Mouse (Mus musculus) megakaryocyte, embryonic 14.5 days (primary cell): ENCODE data around the gene Ncoa1. TPM values are rescaled to one million over a fixed set of nuclear protein-coding genes. Genes with fewer than 3 reads are reported as not detected.

ENCODE experiments used
- H3K27me3 ChIP-seq: replicated peaks from 2 replicates; pipeline ENCODE3; 2012; ENCODE audit warnings: inconsistent platforms
- H3K36me3 ChIP-seq: replicated peaks from 2 replicates; pipeline ENCODE3; 2012; ENCODE audit warnings: low read length, inconsistent platforms, mixed read lengths
- H3K4me1 ChIP-seq: 2 replicates; pipeline ENCODE4 v1.6.1; 2012; ENCODE audit warnings: inconsistent platforms
- H3K4me3 ChIP-seq: replicated peaks from 2 replicates; pipeline ENCODE3; 2012; ENCODE audit warnings: moderate library complexity, mild to moderate bottlenecking, inconsistent platforms
- H3K9me3 ChIP-seq: 2 replicates; pipeline ENCODE4 v1.6.1; 2012; ENCODE audit warnings: inconsistent platforms
- FLI1 ChIP-seq: IDR thresholded peaks from 2 replicates; pipeline ENCODE4 v1.6.1; 2012; ENCODE audit warnings: low read length, inconsistent platforms, mixed read lengths
- GATA1 ChIP-seq: IDR thresholded peaks from 3 replicates; pipeline ENCODE4 v1.6.1; 2012; ENCODE audit warnings: mixed read lengths, low read length, inconsistent platforms, borderline replicate concordance
- polyA plus RNA-seq: library from polyadenylated mRNA; stranded (reverse); fragments of >175 nt; gene quantifications from 2 replicates; pipeline ENCODE4 v1.2.3, GENCODE M21; 2012; ENCODE audit warnings: low replicate concordance; ENCODE audit not compliant: insufficient read depth

Ncoa1 gene
- polyA plus RNA-seq, 1 experiment, result 13.0 TPM

DNA sequence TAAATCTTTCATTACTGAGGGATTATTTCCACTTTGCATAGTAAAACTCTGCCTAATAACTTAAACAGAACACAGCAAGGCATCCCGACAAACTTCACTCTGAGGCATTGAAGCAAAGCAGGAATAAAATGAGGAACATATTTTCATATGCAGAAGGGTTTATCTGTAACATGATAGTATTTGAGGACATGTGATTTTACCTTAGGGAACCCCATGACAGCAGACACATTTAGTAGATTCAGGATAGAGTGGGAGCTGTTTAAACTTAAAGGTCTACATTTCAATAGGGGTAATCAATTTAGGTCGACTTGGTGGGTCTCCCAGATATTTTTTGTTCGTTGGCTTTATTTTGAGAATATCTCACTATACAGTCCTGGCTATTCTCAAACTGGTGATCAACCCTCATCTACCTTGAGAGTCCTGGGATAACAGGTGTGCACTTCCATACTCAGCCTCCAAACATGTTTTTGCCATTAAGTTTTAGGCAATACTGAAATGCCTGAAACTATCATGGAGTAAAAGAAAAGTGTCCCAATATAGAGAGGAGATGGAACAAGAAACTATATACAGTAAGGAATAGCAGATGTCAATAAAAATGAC lies 136.6 kb downstream of the Ncoa1 start:
- Histone ChIP-seq H3K36me3 (peaks cover 25% of the 10 kb centered on the region), H3K27me3 (no peaks in the 10 kb centered on the region), H3K4me3 (no peak overlapping the region), H3K9me3 (no peaks in the 10 kb centered on the region), H3K4me1 (no peaks in the 10 kb centered on the region)
- no peak for TF ChIP-seq GATA1
- no peak for TF ChIP-seq FLI1

DNA sequence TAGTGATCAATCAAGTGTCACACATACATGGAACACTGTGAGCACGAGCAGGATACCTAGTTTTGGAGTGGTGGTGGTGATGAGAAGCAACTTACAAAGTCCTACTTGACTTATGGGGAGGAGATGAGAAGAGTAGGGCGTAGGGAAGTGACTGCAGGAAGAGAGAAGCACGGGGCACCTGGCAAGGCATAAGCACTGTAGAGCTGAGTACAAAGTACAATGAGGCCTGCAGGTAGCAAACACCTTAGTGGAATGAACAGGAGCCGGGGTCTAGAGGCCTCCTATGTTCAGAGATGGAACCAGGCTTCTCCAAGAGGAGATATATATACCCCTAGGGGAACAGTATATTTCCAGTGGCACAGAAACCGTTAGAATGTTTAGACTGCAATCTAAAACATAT lies 153.4 kb downstream of the Ncoa1 start:
- H3K4me3 ChIP-seq, result no peak overlapping the region

DNA sequence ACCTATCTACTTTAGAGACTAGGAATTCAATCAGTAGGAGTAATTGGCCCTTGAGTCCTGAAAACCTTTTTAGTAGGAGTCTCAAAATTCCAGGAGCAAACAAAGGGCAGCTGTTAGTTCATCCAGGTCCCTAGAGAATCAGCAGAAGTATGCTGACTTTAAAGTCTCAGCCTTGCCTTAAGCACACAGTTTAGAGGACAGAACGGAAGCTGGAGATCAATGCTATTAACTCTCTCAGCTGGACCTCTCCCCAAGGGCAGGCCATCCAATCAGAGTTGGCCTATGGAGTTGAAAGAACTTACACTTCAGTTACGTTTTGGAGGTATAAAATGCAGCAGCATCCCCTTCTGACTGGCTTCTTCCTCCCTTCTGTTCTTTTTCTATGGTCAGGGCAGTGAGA lies 154.8 kb downstream of the Ncoa1 start:
- H3K27me3 ChIP-seq, result no peaks in the 10 kb centered on the region
- H3K4me3 ChIP-seq, result no peak overlapping the region
- H3K9me3 ChIP-seq, result no peaks in the 10 kb centered on the region
- peaks cover 31% of the 10 kb centered on the region for H3K36me3 ChIP-seq
- no peaks in the 10 kb centered on the region for H3K4me1 ChIP-seq
- TF ChIP-seq FLI1 (no peak), GATA1 (no peak)

More for the DNA sequence above, 153.4 kb downstream of the Ncoa1 start:
- Histone ChIP-seq H3K9me3 (no peaks in the 10 kb centered on the region), H3K4me1 (no peaks in the 10 kb centered on the region), H3K27me3 (no peaks in the 10 kb centered on the region), H3K36me3 (peaks cover 31% of the 10 kb centered on the region)
- no peak for TF ChIP-seq GATA1
- TF ChIP-seq FLI1, result no peak

DNA sequence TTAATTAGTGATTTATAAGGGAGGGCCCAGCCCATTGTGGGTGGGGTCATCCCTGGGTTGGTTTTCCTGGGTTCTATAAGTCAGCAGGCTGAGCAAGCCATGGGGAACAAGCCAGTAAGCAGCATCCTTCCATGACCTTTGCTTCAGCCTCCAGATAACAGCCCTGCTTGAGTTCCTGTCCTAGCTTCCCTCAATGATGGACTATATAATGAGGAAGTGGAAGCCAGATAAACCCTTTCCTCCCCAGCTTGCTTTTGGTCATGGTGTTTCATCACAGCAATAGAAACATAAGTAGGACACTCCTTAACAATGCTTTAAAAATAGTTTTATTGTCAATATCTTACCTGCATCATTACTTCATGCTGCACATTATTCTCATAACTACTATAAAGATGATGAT lies 163.2 kb downstream of the Ncoa1 start:
- Histone ChIP-seq H3K4me1 (no peaks in the 10 kb centered on the region), H3K4me3 (no peak overlapping the region), H3K27me3 (no peaks in the 10 kb centered on the region), H3K9me3 (no peaks in the 10 kb centered on the region), H3K36me3 (peaks cover 50% of the 10 kb centered on the region)
- no peak for TF ChIP-seq GATA1
- TF ChIP-seq FLI1, result no peak

DNA sequence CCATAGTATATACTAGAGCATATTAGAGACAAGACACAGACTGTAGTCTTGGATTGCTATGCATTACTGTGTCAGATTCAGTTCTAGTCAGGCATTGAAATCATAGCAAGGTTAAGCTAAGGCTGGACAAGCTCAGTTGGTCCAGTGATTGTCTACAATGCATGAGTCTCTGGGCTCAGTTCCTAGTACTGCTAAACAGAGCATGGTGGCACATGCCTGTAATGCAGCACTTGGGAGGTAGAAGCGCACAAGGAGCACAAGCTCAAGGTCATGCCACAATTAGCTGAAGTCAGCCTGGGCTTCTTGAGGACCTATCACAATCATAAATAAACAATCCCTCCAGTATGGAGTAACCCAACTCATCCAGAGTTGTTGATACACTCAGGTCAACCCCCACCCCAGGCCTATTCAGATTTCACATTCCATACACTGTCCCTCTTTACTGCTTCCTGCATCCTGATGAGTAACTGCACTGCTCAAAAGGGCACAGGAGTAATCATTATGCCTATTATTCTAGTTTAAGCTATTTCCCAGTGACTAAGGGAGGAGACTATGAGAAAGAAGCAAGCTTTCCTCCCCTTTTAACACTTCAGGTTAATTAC lies 170.2 kb downstream of the Ncoa1 start:
- H3K9me3 ChIP-seq, result no peaks in the 10 kb centered on the region
- H3K27me3 ChIP-seq, result no peaks in the 10 kb centered on the region
- TF ChIP-seq FLI1 (no peak), GATA1 (no peak)
- no peaks in the 10 kb centered on the region for H3K4me1 ChIP-seq
- no peak overlapping the region for H3K4me3 ChIP-seq
- peaks cover 29% of the 10 kb centered on the region for H3K36me3 ChIP-seq

DNA sequence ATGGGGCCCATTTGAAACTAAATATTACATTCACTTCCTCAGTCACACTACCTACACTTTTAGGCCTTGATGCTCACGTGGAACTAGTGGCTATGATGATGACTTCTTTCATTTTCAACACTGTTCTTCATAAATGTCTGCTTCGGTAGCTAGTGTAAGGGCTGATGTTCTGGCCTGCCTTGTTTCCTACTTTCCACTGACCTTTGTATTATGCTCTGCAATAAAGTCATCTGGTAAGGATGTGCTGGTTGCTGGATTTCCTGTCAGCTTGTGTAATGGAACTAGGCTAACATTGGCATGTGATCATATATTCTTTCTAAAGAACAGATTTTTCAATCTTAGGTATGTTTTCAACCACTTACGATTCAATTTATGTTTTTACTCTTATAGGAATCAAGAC lies 177.7 kb downstream of the Ncoa1 start:
- H3K4me1 ChIP-seq, result no peaks in the 10 kb centered on the region
- no peak overlapping the region for H3K4me3 ChIP-seq
- no peaks in the 10 kb centered on the region for H3K27me3 ChIP-seq
- H3K36me3 ChIP-seq, result peaks cover 34% of the 10 kb centered on the region
- TF ChIP-seq FLI1 (no peak), GATA1 (no peak)
- no peaks in the 10 kb centered on the region for H3K9me3 ChIP-seq

DNA sequence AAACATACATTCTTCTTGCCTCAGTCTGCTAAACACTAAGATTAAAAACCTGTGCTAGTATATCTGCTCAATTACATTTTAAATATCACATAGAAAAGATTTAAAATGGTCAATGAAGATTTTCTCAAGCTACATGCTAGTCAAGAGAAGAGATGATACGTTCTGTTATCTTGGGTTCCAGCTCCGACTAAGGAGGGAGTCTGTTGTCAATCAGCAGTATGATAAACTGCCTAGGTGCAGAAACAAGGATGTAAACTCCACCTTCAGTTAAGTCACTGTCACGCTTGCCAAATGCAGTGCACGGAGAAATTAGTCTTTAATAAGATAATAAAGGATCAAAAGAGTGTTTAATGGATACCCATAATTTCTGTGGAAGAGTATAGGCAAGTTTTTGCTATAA lies 178.4 kb downstream of the Ncoa1 start:
- Histone ChIP-seq H3K4me1 (no peaks in the 10 kb centered on the region), H3K36me3 (peaks cover 41% of the 10 kb centered on the region), H3K27me3 (no peaks in the 10 kb centered on the region), H3K4me3 (no peak overlapping the region), H3K9me3 (no peaks in the 10 kb centered on the region)
- TF ChIP-seq FLI1 (no peak), GATA1 (no peak)

DNA sequence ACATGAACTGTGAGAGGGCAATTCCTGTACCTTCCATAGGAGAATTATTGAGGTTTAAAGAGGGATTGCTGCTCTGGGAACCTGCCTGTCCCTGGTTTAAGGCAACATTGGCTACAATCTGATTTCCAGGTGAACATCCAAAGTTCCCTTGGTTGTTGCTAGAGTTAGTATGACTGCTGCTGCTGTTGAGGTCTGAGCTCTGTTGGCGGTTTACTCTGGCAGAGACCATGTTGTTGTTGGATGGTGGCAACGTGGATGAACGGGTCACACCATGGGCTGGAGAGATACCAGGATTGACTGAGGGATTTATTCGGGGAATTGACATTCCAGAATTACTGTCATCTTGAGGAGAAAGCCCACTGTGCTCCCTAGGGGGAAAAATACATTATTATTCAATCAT lies 181.1 kb downstream of the Ncoa1 start:
- Histone ChIP-seq H3K27me3 (no peaks in the 10 kb centered on the region), H3K36me3 (peaks cover 38% of the 10 kb centered on the region)
- TF ChIP-seq GATA1 (no peak), FLI1 (no peak)

DNA sequence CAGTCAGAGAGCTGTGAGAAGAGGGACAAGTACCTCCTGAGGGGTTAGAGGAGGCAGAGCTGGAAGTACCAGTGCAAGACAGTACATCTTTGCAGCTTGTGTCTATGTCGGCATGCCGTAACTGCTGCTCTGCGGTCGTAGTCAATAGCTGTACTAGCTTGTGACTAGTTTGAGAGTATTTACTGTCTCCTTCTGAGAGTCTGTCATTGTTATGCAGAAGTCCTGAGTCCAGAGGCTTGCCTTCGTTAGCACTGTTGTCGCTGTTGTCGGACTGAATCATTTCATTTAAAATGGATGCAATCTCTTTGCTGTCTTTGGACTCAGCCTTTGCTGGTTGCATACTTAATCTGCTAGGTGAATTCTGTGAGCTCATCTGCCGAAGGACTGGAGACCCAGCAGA lies 181.7 kb downstream of the Ncoa1 start:
- no peak overlapping the region for H3K4me3 ChIP-seq
- no peaks in the 10 kb centered on the region for H3K4me1 ChIP-seq
- TF ChIP-seq FLI1 (no peak), GATA1 (no peak)
- H3K36me3 ChIP-seq, result peaks cover 40% of the 10 kb centered on the region
- no peaks in the 10 kb centered on the region for H3K27me3 ChIP-seq
- no peaks in the 10 kb centered on the region for H3K9me3 ChIP-seq

More for the DNA sequence above, 181.1 kb downstream of the Ncoa1 start:
- H3K4me1 ChIP-seq, result no peaks in the 10 kb centered on the region
- H3K4me3 ChIP-seq, result no peak overlapping the region
- H3K9me3 ChIP-seq, result no peaks in the 10 kb centered on the region

DNA sequence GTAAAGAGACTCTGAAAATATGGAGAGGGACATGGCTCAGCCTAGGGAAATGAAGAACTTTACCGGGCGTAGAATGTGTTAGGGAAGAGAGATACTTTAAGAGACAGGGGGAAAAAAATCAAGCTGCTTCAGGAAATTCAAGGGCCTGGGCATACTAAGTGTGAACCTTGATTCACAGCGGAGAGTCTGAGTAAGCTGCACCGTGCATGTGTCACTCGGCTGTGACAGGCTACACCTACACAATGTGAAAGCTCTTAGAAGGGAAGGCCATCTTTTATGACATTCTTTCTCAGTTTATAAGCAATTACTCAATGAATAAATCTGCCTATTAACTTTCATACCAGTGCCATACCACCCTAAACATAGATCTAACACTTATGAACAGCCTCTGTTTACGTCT lies 183.2 kb downstream of the Ncoa1 start:
- Histone ChIP-seq H3K27me3 (no peaks in the 10 kb centered on the region), H3K36me3 (peaks cover 48% of the 10 kb centered on the region), H3K4me1 (no peaks in the 10 kb centered on the region), H3K4me3 (no peak overlapping the region), H3K9me3 (no peaks in the 10 kb centered on the region)
- TF ChIP-seq GATA1 (no peak), FLI1 (no peak)

DNA sequence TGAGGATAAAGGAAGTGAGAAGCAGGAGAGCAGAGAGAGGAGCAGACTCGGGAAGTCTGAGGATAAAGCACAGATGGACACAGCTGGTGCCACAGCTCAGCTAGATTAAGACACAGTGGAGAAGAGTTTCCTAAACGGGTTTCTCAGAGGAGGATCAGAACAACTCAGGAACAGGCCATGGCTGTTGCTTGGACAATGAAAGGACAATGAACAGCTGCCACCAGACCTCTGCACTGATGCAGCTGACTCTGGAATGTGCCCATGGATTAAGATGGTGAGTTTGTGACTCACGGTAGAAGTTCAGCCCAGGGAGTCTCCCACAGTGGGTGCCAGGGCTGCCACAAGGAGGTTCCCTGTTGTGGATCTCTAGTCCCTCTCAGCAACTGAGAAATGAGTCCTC lies 191.8 kb downstream of the Ncoa1 start:
- Histone ChIP-seq H3K4me1 (peaks cover 5% of the 10 kb centered on the region; the same call in 1 of the 2 replicates), H3K27me3 (no peaks in the 10 kb centered on the region), H3K4me3 (no peak overlapping the region), H3K9me3 (no peaks in the 10 kb centered on the region), H3K36me3 (peaks cover 25% of the 10 kb centered on the region)
- TF ChIP-seq FLI1 (no peak), GATA1 (no peak)
